In the genomic region with DNA sequence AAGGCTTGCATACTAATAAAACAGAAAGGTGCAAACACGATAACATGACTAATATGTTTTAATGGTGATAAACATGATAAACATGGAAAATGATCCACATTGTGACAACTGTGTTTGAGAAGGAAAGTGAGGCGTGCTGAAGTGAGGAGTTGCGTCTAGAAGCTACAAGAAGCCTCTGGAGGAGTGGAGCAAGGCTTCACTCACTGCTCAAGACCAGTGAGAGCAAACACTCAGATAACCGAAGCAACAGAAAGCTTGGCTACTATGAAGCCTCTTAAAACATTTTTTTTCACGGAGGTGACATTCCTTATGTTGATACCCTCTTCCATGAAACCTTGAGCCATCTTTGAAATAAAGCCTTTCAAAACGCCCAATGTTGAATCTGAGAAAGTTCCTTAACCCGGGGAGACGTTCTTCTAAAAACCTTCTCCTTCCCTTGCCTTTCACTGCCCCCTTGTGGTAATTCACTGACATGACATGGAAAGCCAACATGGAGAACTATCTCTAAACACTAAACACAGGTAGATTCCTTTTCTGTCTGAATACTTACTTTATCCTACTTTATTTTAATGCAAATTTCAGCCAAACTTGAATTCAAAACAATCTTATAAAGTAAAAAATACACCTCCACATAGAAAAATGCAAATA, we compare ENCODE assay signal across 8 mouse cellular contexts.
A peak's percentile ranks its signal among the peaks of the same experiment; 100 is the strongest.
DNase-seq lines count a peak whose midpoint lies in the region.

No protein-coding gene starts in this region.

- peak; percentile 40 for DNase-seq in kidney, adult 9 months
- DNase-seq in kidney, adult 11 months = no peak
- peak; percentile 6 to 20 for DNase-seq in adrenal gland, adult 18-20 months (ENCODE audit: low spot score in 2 of 2)
- DNase-seq in embryo, embryonic 9.5 days (ENCODE audit: extremely low spot score) = peak; percentile 58
- peak; percentile 40 for DNase-seq in kidney, postnatal 10 days
- DNase-seq in lung, adult 18-20 months = peak; percentile 3 to 23
- peak; percentile 60 to 81 for DNase-seq in right cerebral cortex, postnatal 10 days (ENCODE audit: low spot score in 2 of 2)
- no peak for DNase-seq in spleen, adult 12 weeks (ENCODE audit: low spot score)

Comparison
In these comparisons a context has a peak if more than half of its experiments do, and no peak if none do; other contexts are left out.
1. DNase-seq: peak in kidney, adult 9 months (single experiment), adrenal gland, adult 18-20 months (2 of 2), embryo, embryonic 9.5 days (single experiment), kidney, postnatal 10 days (single experiment), lung, adult 18-20 months (2 of 2) and right cerebral cortex, postnatal 10 days (2 of 2); none in kidney, adult 11 months (single experiment) and spleen, adult 12 weeks (single experiment).